Mouse (Mus musculus): Measurements from ENCODE around the gene Ocel1.

- TF ChIP-seq CTCF (conservative IDR thresholded peaks at IDR 0.05; ENCODE audit: insufficient read depth, insufficient read length, low read depth, low read length) (no peak), POLR2A (IDR thresholded peaks at IDR 0.05; ENCODE audit: low read depth, low read length) (no peak)
These were observed 1.9 kb downstream of the Ocel1 start for GRCm38 (mm10) chr8:71373000-71373399.

All from kidney, adult 2 months (tissue).